Mouse (Mus musculus): ENCODE measurements around the gene Slc2a12.

Gene Slc2a12

GRCm38 (mm10) chr10:22660286-22661000 lies 15.6 kb downstream of the Slc2a12 start:
- DNase-seq (ENCODE audit: low read depth, low spot score), result no peak

DNA sequence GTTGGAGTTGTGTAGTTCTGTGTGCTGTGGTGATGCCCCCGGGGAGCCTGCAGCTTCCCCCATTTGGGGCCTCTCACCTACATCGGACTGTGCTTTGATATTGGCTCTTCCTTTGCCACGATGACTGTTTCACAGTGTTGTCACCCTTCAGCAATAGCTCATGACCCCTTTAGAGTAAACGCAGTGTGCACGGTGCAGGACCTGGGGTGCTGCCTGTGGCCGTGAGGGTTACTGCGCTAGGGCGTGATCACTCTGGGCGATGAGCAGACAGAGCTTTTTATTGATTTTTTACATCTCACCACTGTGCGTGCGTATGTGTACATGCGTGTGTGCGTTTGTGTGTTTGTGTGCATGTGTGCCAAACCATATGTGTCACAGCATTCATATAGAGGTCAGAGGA lies 23.7 kb downstream of the Slc2a12 start:
- DNase-seq (ENCODE audit: low read depth, low spot score), result no peak

DNA sequence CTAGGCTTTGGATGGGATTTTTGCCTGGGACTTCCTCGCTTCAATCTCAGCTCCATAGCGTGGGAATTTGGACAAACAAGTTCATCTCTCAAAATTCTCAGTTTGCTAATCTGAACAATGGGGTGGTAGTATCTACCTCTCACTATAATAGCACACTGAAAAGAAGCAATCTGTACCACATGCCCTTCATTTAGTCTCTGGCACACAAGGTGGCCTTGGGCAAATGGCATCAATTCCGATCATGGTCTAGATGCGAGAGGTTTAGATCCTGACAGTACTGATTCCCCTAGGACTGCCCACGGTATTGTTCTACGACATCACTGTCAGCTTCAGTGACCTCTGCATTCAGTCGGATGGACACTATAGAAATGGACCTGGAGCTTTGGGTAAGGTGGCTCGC lies 29.4 kb downstream of the Slc2a12 start:
- DNase-seq (ENCODE audit: low read depth, low spot score), result no peak

DNA sequence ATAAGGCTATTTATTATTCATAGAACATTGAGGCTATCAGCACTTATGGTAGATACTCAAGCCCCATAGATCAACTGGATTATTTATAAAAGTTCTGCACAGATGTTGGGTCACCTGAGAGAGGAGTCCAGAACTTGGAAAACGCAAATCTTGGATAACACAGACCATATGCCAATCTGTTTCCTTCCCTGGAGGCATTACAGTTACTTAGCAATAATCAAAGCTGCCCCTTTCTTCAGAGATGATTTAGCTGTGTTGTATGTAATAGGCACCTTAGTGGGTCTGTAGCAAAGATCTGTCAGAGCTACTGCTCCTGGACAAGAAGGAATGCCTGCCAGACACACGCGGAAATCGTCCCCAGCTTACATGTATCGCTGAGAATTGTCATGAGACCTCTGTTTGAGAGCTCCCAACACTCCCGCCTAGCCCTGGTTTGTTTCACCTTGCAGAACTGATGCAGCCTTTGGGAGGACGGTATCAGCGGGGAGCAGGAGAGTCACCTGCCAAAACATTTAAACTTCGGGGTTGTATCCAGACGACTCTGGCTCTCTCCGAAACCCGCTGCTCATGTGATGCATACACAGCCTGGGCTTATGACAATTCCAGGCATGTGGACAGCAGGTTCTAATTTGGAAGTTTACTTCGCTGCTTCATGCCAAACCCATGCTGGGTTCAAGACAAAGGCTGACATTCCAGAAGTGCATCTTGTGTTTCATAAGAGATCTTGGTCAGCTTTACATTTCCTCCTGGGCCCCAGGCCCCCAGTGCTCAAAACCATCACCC lies 31.2 kb downstream of the Slc2a12 start:
- no peak for DNase-seq (ENCODE audit: low read depth, low spot score)

- DNase-seq (ENCODE audit: low read depth, low spot score), result no peak
These were observed 51.4 kb downstream of the Slc2a12 start for GRCm38 (mm10) chr10:22696236-22696635.

DNA sequence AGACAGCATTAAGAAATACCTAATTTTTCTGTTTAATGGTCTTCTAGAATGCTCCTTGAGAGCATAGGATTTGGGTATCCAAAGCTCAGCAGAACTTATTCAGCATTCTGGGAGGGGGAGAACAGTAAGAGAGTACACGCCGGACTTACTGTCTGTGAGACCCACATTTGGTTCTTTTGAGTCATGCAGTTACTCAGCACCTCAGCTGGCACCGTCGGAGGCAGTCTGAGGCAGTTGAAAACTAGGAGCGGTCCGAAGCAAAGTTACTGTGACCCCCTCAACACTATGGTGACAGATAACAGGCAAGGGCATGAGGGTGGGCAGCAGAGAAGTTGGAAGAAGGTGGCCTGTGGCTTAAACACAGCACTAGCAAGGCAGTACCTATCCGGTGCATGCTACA lies 52.1 kb downstream of the Slc2a12 start:
- no peak for DNase-seq (ENCODE audit: low read depth, low spot score)

DNA sequence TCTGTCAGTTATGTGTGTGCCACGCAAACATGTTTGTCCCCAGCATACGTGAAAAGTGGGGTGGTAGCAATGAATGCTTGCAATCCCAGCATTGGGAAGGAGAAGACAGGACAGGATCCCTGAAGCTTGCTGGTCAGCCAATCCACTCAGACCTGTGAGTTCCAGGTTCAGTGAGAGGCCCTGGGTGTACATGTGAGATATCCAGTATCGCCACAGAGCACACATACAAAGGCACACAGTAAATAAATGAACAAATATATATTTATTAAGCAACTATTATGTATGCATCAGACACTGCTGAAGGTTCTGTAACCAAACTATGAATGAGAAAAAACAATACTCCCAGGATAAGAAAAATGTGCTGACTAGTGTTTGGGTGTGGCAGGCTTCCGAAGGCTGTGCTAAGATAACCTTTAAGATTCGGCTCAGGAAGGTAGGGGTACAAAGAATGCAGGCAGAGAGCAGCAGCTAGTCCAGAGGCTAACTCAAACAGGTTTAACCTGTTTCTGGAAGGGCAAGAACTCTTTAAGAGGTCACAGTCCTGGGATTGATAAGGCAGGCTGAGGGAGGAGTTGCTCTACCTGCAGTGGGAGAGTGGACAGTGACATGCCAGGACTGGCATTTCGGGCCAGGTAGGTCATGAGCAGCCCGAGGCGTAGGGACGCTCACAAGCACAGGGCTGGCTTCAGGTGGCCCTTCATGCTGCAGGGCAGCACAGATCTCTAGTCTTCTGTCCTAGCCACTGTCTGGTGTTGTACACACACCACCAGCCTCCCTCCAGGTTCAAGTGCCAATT lies 53.5 kb downstream of the Slc2a12 start:
- DNase-seq (ENCODE audit: low read depth, low spot score), result no peak

GRCm38 (mm10) chr10:22699487-22700335 lies 54.9 kb downstream of the Slc2a12 start:
- no peak for DNase-seq (ENCODE audit: low read depth, low spot score)

DNA sequence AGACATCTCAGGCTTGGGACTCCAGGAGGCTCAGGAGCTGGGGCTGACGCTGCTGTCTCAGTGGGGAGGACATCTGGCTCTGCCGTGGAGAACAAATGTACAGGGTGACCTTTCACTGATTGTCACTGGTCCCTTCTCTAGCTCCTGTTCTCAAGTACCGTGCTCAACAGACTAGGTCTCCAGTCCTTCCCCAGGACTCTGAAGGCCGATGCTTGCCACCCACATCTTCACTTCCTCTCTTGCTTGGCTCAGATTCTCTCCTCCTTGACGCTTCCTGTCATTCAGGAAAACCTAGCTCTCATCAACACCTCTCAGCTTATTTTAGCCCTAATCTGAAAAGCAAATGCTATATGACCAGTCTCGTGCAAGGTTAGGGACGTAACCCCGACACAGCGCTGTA lies 56.0 kb downstream of the Slc2a12 start:
- DNase-seq (ENCODE audit: low read depth, low spot score), result no peak

DNA sequence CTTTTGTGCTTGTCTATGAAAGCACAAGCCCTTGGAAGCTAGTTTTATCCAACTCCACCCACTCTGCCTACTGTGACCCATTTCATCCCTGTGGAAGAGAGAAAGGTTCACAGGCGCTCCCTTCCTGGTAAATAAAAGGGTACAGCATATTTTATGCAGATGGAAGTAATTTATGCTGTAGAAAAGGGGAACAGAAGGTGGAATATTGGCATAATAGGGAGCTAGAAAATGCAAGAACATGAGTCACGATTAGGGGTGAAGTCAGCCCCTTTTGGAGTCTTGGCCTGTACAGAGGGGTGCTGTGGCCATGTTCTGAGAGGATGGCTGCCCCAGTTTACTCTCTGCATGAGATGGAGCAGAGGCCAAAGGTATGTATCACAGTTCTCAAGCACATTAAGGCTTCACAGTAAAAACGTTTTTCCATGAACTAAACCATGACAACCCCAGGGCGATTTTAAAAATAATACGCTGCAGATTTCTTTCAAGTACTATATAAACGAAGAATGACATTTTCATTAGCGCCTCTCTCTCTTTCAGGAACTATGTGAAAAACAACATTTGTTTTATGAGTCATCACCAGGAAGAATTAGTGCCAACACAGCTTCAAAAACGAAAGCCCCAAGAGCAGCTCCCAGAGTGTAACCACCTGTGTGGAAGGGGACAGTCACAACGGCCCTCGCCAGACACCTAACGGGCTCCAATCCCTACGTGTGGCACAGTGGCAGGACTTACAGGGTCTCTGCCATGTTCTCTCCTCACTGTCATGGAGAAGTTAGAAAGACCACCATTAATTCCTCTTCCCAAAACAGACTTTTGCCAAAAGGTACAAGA lies 56.9 kb downstream of the Slc2a12 start:
- DNase-seq (ENCODE audit: low read depth, low spot score), result no peak

GRCm38 (mm10) chr10:22703844-22704243 lies 59.0 kb downstream of the Slc2a12 start:
- no peak for DNase-seq (ENCODE audit: low read depth, low spot score)

- DNase-seq (ENCODE audit: low read depth, low spot score), result no peak
These were observed 63.5 kb downstream of the Slc2a12 start for GRCm38 (mm10) chr10:22708190-22708843.

- DNase-seq (ENCODE audit: low read depth, low spot score), result no peak
These were observed 65.5 kb downstream of the Slc2a12 start for GRCm38 (mm10) chr10:22710173-22710777.

GRCm38 (mm10) chr10:22712955-22713354 lies 68.1 kb downstream of the Slc2a12 start:
- DNase-seq (ENCODE audit: low read depth, low spot score), result no peak

DNA sequence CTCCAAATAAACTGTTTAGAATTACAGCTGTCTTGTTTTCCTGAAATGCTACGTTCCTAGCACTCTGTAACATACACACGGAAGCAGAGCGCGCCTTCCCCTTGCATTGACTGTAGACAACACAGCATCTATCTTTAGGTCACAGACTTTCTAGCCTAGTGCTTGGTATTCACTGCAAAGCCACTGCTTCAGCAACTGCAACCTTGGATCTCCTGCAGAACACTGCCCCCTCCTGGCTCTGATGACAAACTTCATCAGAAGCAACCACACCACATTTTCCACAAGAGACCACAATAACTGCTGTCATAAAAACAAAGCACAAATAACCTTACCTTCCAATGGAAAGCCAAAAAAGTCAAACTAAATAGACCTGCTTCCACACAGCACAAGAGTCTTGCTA lies 69.7 kb downstream of the Slc2a12 start:
- peak; percentile 28 for DNase-seq (ENCODE audit: low read depth, low spot score)

- no peak for DNase-seq (ENCODE audit: low read depth, low spot score)
These were observed 73.7 kb downstream of the Slc2a12 start for GRCm38 (mm10) chr10:22718475-22718874.

- no peak for DNase-seq (ENCODE audit: low read depth, low spot score)
These were observed 76.1 kb downstream of the Slc2a12 start for GRCm38 (mm10) chr10:22720781-22721529.

DNA sequence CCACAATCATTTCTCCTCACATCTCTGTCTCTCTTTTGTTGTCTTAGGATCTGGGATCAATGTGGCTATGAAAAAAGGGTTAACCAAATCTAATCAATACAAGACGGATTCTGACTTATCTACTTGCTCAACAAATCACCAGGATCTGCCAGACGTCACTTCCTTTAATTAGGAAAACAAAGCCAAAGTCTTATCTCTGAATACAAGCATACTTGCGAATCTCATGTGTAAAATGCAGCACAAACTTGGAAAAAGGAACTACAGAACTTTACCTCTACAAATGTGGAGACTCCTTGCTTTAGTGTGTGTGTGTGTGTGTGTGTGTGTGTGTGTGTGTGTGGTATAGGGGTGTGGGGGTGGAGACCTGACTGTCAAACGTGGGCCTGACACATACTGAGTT lies 80.4 kb downstream of the Slc2a12 start:
- DNase-seq (ENCODE audit: low read depth, low spot score), result no peak

- DNase-seq (ENCODE audit: low read depth, low spot score), result no peak
These were observed 81.5 kb downstream of the Slc2a12 start for GRCm38 (mm10) chr10:22726295-22726694.

Data from retina, postnatal 7 days (tissue).